ENCODE assay signal across 8 mouse cellular contexts in the genomic region with DNA sequence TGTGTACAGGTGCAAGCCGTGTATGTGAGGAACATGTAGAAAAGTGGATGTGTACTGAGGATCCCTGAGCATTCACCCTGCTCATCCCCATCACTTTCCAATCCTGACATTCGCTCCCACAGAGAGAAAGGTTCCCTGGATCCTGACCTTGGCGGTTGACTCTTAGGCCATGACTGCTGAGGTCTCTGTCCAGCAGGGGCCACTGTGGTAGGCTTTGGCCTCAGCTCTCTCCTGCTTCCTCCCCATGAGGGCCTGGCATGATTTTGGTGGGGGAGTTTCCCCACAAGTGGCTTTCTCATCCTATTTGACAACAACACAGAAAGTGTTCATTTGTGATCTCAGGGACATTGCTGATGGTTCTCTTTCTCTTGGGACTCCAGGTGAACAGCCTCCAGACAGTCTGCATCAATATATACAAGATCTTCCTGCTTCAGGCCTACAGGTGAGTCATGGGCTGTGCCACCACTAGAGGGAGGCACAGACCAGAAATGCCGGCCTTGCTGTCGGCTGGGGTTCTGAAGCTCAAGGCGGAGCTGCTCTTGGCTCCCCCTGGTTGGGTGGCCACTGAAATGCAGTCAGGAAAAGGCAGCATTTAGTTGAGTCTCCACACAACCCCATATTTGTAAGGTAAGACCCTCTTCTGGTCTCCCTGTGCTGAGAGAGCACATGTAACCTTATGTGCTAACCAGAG. TPM values are rescaled to one million over a fixed set of nuclear protein-coding genes. Genes with fewer than 3 reads are reported as not detected.
A peak's percentile ranks its signal among the peaks of the same experiment; 100 is the strongest.
DNase-seq lines count a peak whose midpoint lies in the region; ATAC-seq and TF ChIP-seq lines count a peak whose summit lies in the region.

No protein-coding gene starts in this region.

- H3K9me3 ChIP-seq in hindbrain, embryonic 10.5 days: no peaks in the 10 kb centered on the region
- no peaks in the 10 kb centered on the region for H3K9me3 ChIP-seq in hindbrain, embryonic 12.5 days (replicated peaks)
- no peaks in the 10 kb centered on the region for H3K9me3 ChIP-seq in forebrain, embryonic 13.5 days (replicated peaks)
- no peaks in the 10 kb centered on the region for H3K9me3 ChIP-seq in limb, embryonic 14.5 days (ENCODE audit: control insufficient read depth, low read length)
- no peaks in the 10 kb centered on the region for H3K9me3 ChIP-seq in neural tube, embryonic 14.5 days (ENCODE audit: control insufficient read depth, low read length)

- 38% methylated on average over 6 of the region's 6 CpGs for WGBS in hindbrain, embryonic 10.5 days
- WGBS in hindbrain, embryonic 12.5 days: 41% methylated on average over 6 of the region's 6 CpGs
- 38% methylated on average over 6 of the region's 6 CpGs for WGBS in forebrain, embryonic 13.5 days
- WGBS in limb, embryonic 14.5 days: 41% methylated on average over 6 of the region's 6 CpGs
- WGBS in neural tube, embryonic 14.5 days: 40% methylated on average over 6 of the region's 6 CpGs
- 50% methylated on average over 6 of the region's 6 CpGs for WGBS in thymus, adult 2 months

- peak; percentile 98 for TF ChIP-seq CTCF in thymus, adult 2 months (IDR thresholded peaks at IDR 0.05; ENCODE audit: borderline replicate concordance, control insufficient read depth, extremely low read depth, insufficient read depth, low read length, poor library complexity)

- no peak overlapping the region for H3K4me3 ChIP-seq in hindbrain, embryonic 10.5 days
- H3K4me3 ChIP-seq in hindbrain, embryonic 12.5 days: no peak overlapping the region
- no peak overlapping the region for H3K4me3 ChIP-seq in forebrain, embryonic 13.5 days
- no peak overlapping the region for H3K4me3 ChIP-seq in limb, embryonic 14.5 days (replicated peaks; ENCODE audit: low read length)
- H3K4me3 ChIP-seq in neural tube, embryonic 14.5 days (ENCODE audit: low read depth, low read length): no peak overlapping the region
- no peak overlapping the region for H3K4me3 ChIP-seq in thymus, adult 2 months (ENCODE audit: control insufficient read depth, insufficient read depth, low read length)

- no peak overlapping the region for H3K4me2 ChIP-seq in hindbrain, embryonic 12.5 days (replicated peaks)
- H3K4me2 ChIP-seq in forebrain, embryonic 13.5 days: no peak overlapping the region
- H3K4me2 ChIP-seq in limb, embryonic 14.5 days (replicated peaks; ENCODE audit: low read depth, low read length, severe bottlenecking): no peak overlapping the region
- H3K4me2 ChIP-seq in neural tube, embryonic 14.5 days (ENCODE audit: low read depth, low read length): no peak overlapping the region

- H3K36me3 ChIP-seq in hindbrain, embryonic 10.5 days: peaks cover 28% of the 10 kb centered on the region
- H3K36me3 ChIP-seq in hindbrain, embryonic 12.5 days: peaks cover 25% of the 10 kb centered on the region
- peaks cover 29% of the 10 kb centered on the region; the same call in 1 of the 2 replicates for H3K36me3 ChIP-seq in forebrain, embryonic 13.5 days (ENCODE audit: poor library complexity, severe bottlenecking)
- peaks cover 41% of the 10 kb centered on the region for H3K36me3 ChIP-seq in limb, embryonic 14.5 days (ENCODE audit: control insufficient read depth, insufficient read depth, low read length)
- H3K36me3 ChIP-seq in neural tube, embryonic 14.5 days (ENCODE audit: control insufficient read depth, insufficient read depth, low read length): no peaks in the 10 kb centered on the region
- no peaks in the 10 kb centered on the region for H3K36me3 ChIP-seq in thymus, adult 2 months (ENCODE audit: control insufficient read depth, insufficient read depth, low read length)

- H3K9ac ChIP-seq in hindbrain, embryonic 12.5 days: no peak overlapping the region
- no peak overlapping the region for H3K9ac ChIP-seq in forebrain, embryonic 13.5 days
- H3K9ac ChIP-seq in limb, embryonic 14.5 days (ENCODE audit: low read depth, low read length, severe bottlenecking): no peak overlapping the region
- H3K9ac ChIP-seq in neural tube, embryonic 14.5 days (replicated peaks; ENCODE audit: low read depth, low read length): no peak overlapping the region

- H3K27ac ChIP-seq in hindbrain, embryonic 10.5 days: no peak overlapping the region
- no peak overlapping the region for H3K27ac ChIP-seq in hindbrain, embryonic 12.5 days
- H3K27ac ChIP-seq in forebrain, embryonic 13.5 days: no peak overlapping the region
- no peak overlapping the region for H3K27ac ChIP-seq in limb, embryonic 14.5 days (replicated peaks; ENCODE audit: low read depth, low read length)
- no peak overlapping the region for H3K27ac ChIP-seq in neural tube, embryonic 14.5 days (ENCODE audit: low read depth, low read length)
- H3K27ac ChIP-seq in thymus, adult 2 months (ENCODE audit: control insufficient read depth, insufficient read depth, low read length): peak overlapping the region; percentile 30; the same call in 1 of the 2 replicates

- H3K4me1 ChIP-seq in hindbrain, embryonic 10.5 days (replicated peaks): no peaks in the 10 kb centered on the region
- no peaks in the 10 kb centered on the region for H3K4me1 ChIP-seq in hindbrain, embryonic 12.5 days
- no peaks in the 10 kb centered on the region for H3K4me1 ChIP-seq in forebrain, embryonic 13.5 days
- H3K4me1 ChIP-seq in limb, embryonic 14.5 days (ENCODE audit: control insufficient read depth, insufficient read depth, low read length): no peaks in the 10 kb centered on the region
- no peaks in the 10 kb centered on the region for H3K4me1 ChIP-seq in neural tube, embryonic 14.5 days (ENCODE audit: control insufficient read depth, insufficient read depth, low read length)
- H3K4me1 ChIP-seq in thymus, adult 2 months (replicated peaks; ENCODE audit: control insufficient read depth, insufficient read depth, low read length): peaks cover 24% of the 10 kb centered on the region

- no peaks in the 10 kb centered on the region for H3K27me3 ChIP-seq in hindbrain, embryonic 10.5 days (ENCODE audit: insufficient read depth, poor library complexity, severe bottlenecking)
- H3K27me3 ChIP-seq in hindbrain, embryonic 12.5 days: no peaks in the 10 kb centered on the region
- H3K27me3 ChIP-seq in forebrain, embryonic 13.5 days: no peaks in the 10 kb centered on the region
- no peaks in the 10 kb centered on the region for H3K27me3 ChIP-seq in limb, embryonic 14.5 days (ENCODE audit: control insufficient read depth, insufficient read depth, low read length)
- no peaks in the 10 kb centered on the region for H3K27me3 ChIP-seq in neural tube, embryonic 14.5 days (ENCODE audit: control insufficient read depth, insufficient read depth, low read length)
- no peaks in the 10 kb centered on the region for H3K27me3 ChIP-seq in thymus, adult 2 months (ENCODE audit: control insufficient read depth, insufficient read depth, low read length)

- peak; percentile 47 for DNase-seq in hindbrain, embryonic 10.5 days (ENCODE audit: low spot score)
- peak; percentile 81 for DNase-seq in adrenal gland, postnatal 14 days
- peak; percentile 69 for DNase-seq in kidney, adult 11 months
- no peak for DNase-seq in limb, embryonic 14.5 days (ENCODE audit: low spot score)
- DNase-seq in thymus, adult 2 months: peak; percentile 85

- no peak for TF ChIP-seq POLR2A in limb, embryonic 14.5 days (IDR thresholded peaks at IDR 0.05; ENCODE audit: borderline replicate concordance, extremely low read depth, insufficient read depth, insufficient read length)
- no peak for TF ChIP-seq POLR2A in thymus, adult 2 months (IDR thresholded peaks at IDR 0.05; ENCODE audit: control insufficient read depth, extremely low read depth, insufficient read depth, low read length, poor library complexity)

- ATAC-seq in hindbrain, embryonic 12.5 days (ENCODE audit: low FRiP score): no peak
- ATAC-seq in forebrain, embryonic 13.5 days: 0 out of 2 replicates have a peak, but pooled peaks have one; percentile 53
- ATAC-seq in limb, embryonic 14.5 days (ENCODE audit: low FRiP score, low read depth): peak; percentile 55; the same call in 1 of the 2 replicates
- peak; percentile 75 for ATAC-seq in neural tube, embryonic 14.5 days (ENCODE audit: low read depth)

RNA-seq across cellular contexts. Expression of a gene that starts 19.8 kb away (rescaled TPM):
- 5.6 and 7.2 TPM in 2 replicates for polyA plus RNA-seq in hindbrain, embryonic 10.5 days (2016; fragmentation: Nextera tagmentation; extraction: Ambion mirVana)
- polyA plus RNA-seq in hindbrain, embryonic 12.5 days (2016; fragmentation: Nextera tagmentation; extraction: Ambion mirVana): 7.3 and 7.7 TPM in 2 replicates
- 5.7 and 6.5 TPM in 2 replicates for total RNA-seq in adrenal gland, postnatal 14 days (2021)
- 5.6 and 5.9 TPM in 2 replicates for polyA plus RNA-seq in forebrain, embryonic 13.5 days (2015; fragmentation: Nextera tagmentation; extraction: Ambion mirVana)
- 19.6 and 25.3 TPM in 2 replicates for polyA plus RNA-seq in limb, embryonic 14.5 days (2012; rRNA removed)
- polyA plus RNA-seq in limb, embryonic 14.5 days (2014; fragmentation: Nextera tagmentation; extraction: Ambion mirVana): 3.0 and 5.3 TPM in 2 replicates
- polyA plus RNA-seq in neural tube, embryonic 14.5 days (2014; fragmentation: Nextera tagmentation; extraction: Ambion mirVana): 6.6 and 7.0 TPM in 2 replicates
- 16.2 and 17.2 TPM in 2 replicates for polyA plus RNA-seq in thymus, adult 2 months (2012; rRNA removed)

RNA-seq across cellular contexts. Expression of a gene that starts 31.3 kb away (rescaled TPM):
- not detected in 2 replicates for polyA plus RNA-seq in hindbrain, embryonic 10.5 days (2016; fragmentation: Nextera tagmentation; extraction: Ambion mirVana)
- polyA plus RNA-seq in hindbrain, embryonic 12.5 days (2016; fragmentation: Nextera tagmentation; extraction: Ambion mirVana): not detected in 2 replicates
- not detected in 2 replicates for total RNA-seq in adrenal gland, postnatal 14 days (2021)
- polyA plus RNA-seq in forebrain, embryonic 13.5 days (2015; fragmentation: Nextera tagmentation; extraction: Ambion mirVana): not detected in 2 replicates
- polyA plus RNA-seq in limb, embryonic 14.5 days (2012; rRNA removed): 0.05 and 0.14 TPM in 2 replicates
- not detected in 2 replicates for polyA plus RNA-seq in limb, embryonic 14.5 days (2014; fragmentation: Nextera tagmentation; extraction: Ambion mirVana)
- polyA plus RNA-seq in neural tube, embryonic 14.5 days (2014; fragmentation: Nextera tagmentation; extraction: Ambion mirVana): not detected in 2 replicates
- polyA plus RNA-seq in thymus, adult 2 months (2012; rRNA removed): 0.15 and 0.26 TPM in 2 replicates

RNA-seq across cellular contexts. Expression of a gene that starts 42.7 kb away (rescaled TPM):
- 106 and 107 TPM in 2 replicates for polyA plus RNA-seq in hindbrain, embryonic 10.5 days (2016; fragmentation: Nextera tagmentation; extraction: Ambion mirVana)
- 127 and 128 TPM in 2 replicates for polyA plus RNA-seq in hindbrain, embryonic 12.5 days (2016; fragmentation: Nextera tagmentation; extraction: Ambion mirVana)
- 106 and 122 TPM in 2 replicates for total RNA-seq in adrenal gland, postnatal 14 days (2021)
- 93.1 and 103 TPM in 2 replicates for polyA plus RNA-seq in forebrain, embryonic 13.5 days (2015; fragmentation: Nextera tagmentation; extraction: Ambion mirVana)
- polyA plus RNA-seq in limb, embryonic 14.5 days (2012; rRNA removed): 163 and 203 TPM in 2 replicates
- 145 and 151 TPM in 2 replicates for polyA plus RNA-seq in limb, embryonic 14.5 days (2014; fragmentation: Nextera tagmentation; extraction: Ambion mirVana)
- polyA plus RNA-seq in neural tube, embryonic 14.5 days (2014; fragmentation: Nextera tagmentation; extraction: Ambion mirVana): 141 and 143 TPM in 2 replicates
- polyA plus RNA-seq in thymus, adult 2 months (2012; rRNA removed): 157 and 194 TPM in 2 replicates

RNA-seq across cellular contexts. Expression of a gene that starts 58.1 kb away (rescaled TPM):
- polyA plus RNA-seq in hindbrain, embryonic 10.5 days (2016; fragmentation: Nextera tagmentation; extraction: Ambion mirVana): 0.34 TPM in 1 of 2 replicates, not detected in the other
- 0.17 and 0.26 TPM in 2 replicates for polyA plus RNA-seq in hindbrain, embryonic 12.5 days (2016; fragmentation: Nextera tagmentation; extraction: Ambion mirVana)
- 0.37 and 0.98 TPM in 2 replicates for total RNA-seq in adrenal gland, postnatal 14 days (2021)
- polyA plus RNA-seq in forebrain, embryonic 13.5 days (2015; fragmentation: Nextera tagmentation; extraction: Ambion mirVana): 0.19 and 0.20 TPM in 2 replicates
- polyA plus RNA-seq in limb, embryonic 14.5 days (2012; rRNA removed): 0.06 TPM in 1 of 2 replicates, not detected in the other
- polyA plus RNA-seq in limb, embryonic 14.5 days (2014; fragmentation: Nextera tagmentation; extraction: Ambion mirVana): not detected in 2 replicates
- polyA plus RNA-seq in neural tube, embryonic 14.5 days (2014; fragmentation: Nextera tagmentation; extraction: Ambion mirVana): 0.07 and 0.54 TPM in 2 replicates
- polyA plus RNA-seq in thymus, adult 2 months (2012; rRNA removed): 18.6 and 40.6 TPM in 2 replicates
